Mouse (Mus musculus): Measurements from ENCODE around the gene Zfp867. TPM values are rescaled to one million over a fixed set of nuclear protein-coding genes. Genes with fewer than 3 reads are reported as not detected.

Gene Zfp867
- total and polyA plus RNA-seq, 3 experiments = 0.12 to 1.3 TPM; not detected in 1

DNA sequence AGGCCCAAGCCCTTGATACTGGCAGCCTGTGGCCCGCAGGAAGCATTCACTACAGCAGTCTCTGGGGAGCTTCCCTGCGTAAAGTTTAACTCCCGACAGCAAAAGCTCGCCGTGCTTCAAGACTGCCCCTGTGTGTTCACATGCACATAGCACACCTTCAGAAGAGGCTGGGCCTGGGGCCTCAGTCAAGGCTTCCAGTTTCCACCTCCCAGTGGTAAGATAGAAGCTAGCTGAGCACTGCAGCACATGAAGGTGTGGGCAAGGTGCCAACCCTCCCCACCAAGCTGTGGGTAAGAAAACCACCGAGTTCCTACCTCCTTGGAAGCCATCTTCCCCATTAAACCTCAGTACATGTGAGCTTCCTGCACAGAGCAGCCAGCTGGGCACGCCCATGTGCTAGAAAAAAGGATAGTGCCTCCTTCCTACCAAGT lies 46.6 kb downstream of the Zfp867 start (continued):
- TF ChIP-seq UBTF (IDR thresholded peaks at IDR 0.05; ENCODE audit: borderline replicate concordance, insufficient read depth, low read depth, low read length) = no peak
- TF ChIP-seq EP300 (IDR thresholded peaks at IDR 0.05; ENCODE audit: low read depth in 1 of 2, low read length in 2 of 2) = no peak
- TF ChIP-seq CHD2 (IDR thresholded peaks at IDR 0.05; ENCODE audit: low read length) = no peak
- TF ChIP-seq ZKSCAN1 (IDR thresholded peaks at IDR 0.05; ENCODE audit: low read depth, low read length) = no peak
- TF ChIP-seq MYC (IDR thresholded peaks at IDR 0.05; ENCODE audit: low read depth, low read length) = peak; percentile 52; the same call in 1 of the 2 replicates
- no peak for TF ChIP-seq ZC3H11A (IDR thresholded peaks at IDR 0.05; ENCODE audit: low read depth, low read length)
- no peak for TF ChIP-seq MYB (IDR thresholded peaks at IDR 0.05; ENCODE audit: low read depth, low read length)
- no peak for TF ChIP-seq ZNF384 (IDR thresholded peaks at IDR 0.05; ENCODE audit: low read depth, low read length)
- TF ChIP-seq MAZ (IDR thresholded peaks at IDR 0.05; ENCODE audit: low read depth, low read length) = no peak
- no peak for TF ChIP-seq HCFC1 (IDR thresholded peaks at IDR 0.05; ENCODE audit: low read depth, low read length)
- TF ChIP-seq USF1 (IDR thresholded peaks at IDR 0.05; ENCODE audit: low read depth, low read length) = no peak
- TF ChIP-seq MAX (IDR thresholded peaks at IDR 0.05; ENCODE audit: low read length) = no peak

DNA sequence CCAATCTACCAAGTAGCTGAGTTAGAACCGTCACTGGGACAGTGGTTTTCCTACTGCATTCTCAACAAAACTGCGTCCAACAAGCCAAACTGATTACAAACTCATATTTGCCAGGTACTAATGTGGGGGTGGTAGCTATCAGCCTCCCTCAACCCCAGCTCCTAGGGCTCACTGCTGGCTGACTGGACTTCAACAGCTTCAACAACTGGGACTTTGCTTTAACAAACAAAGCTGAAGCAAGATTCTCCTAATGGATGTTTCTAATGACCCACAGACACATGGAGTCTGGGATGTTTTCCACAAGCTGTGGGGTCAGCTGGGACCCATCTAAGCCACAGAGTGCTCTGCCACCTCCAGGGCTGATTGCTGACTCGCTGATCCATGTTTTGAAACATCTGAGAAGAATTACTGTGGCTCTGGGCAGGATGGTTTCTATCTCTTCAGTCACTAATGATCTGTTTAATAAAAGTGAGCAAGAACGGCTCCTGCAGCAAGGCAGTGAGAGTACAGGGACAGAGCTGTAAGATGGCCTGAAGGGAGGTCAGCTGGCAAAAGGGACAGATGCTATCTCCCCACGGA lies 49.2 kb downstream of the Zfp867 start:
- H3K9me3 ChIP-seq (replicated peaks; ENCODE audit: insufficient read depth, low read length) = no peaks in the 10 kb centered on the region
- DNase-seq (ENCODE audit: low read depth, low spot score) = no peak
- no peak for TF ChIP-seq ETS1 (IDR thresholded peaks at IDR 0.05; ENCODE audit: low read depth, low read length)
- no peak for TF ChIP-seq E2F4 (IDR thresholded peaks at IDR 0.05; ENCODE audit: borderline replicate concordance, low read depth, low read length)
- TF ChIP-seq UBTF (IDR thresholded peaks at IDR 0.05; ENCODE audit: borderline replicate concordance, insufficient read depth, low read depth, low read length) = no peak
- TF ChIP-seq POLR2A (IDR thresholded peaks at IDR 0.05; ENCODE audit: control insufficient read depth in 1 of 2, insufficient read depth in 1 of 2, low read depth in 1 of 2, low read length in 2 of 2, poor library complexity in 1 of 2) = no peak
- no peak for TF ChIP-seq KAT2A (conservative IDR thresholded peaks at IDR 0.05; ENCODE audit: low read depth, low read length)
- no peak for TF ChIP-seq POLR2AphosphoS5 (IDR thresholded peaks at IDR 0.05; ENCODE audit: borderline replicate concordance, low read depth, low read length)
- no peak for TF ChIP-seq MAX (IDR thresholded peaks at IDR 0.05; ENCODE audit: low read length)
- no peak for TF ChIP-seq TAL1 (IDR thresholded peaks at IDR 0.05; ENCODE audit: low read length)
- TF ChIP-seq TBP (IDR thresholded peaks at IDR 0.05; ENCODE audit: low read depth, low read length) = no peak
- no peak overlapping the region for H3K27ac ChIP-seq (ENCODE audit: control insufficient read depth, low read depth, low read length)
- no peaks in the 10 kb centered on the region for H3K79me2 ChIP-seq (ENCODE audit: control insufficient read depth, insufficient read depth, low read length, poor library complexity)
- no peaks in the 10 kb centered on the region for H3K27me3 ChIP-seq (ENCODE audit: control insufficient read depth in 1 of 2, insufficient read depth in 2 of 2, low read length in 2 of 2)
- H3K36me3 ChIP-seq (ENCODE audit: control insufficient read depth in 1 of 2, insufficient read depth in 2 of 2, low read length in 2 of 2) = peaks cover 0 to 16% of the 10 kb centered on the region in 2 experiments; a peak in 2 of 4 replicates
- no peak overlapping the region for H3K4me3 ChIP-seq (ENCODE audit: control insufficient read depth in 1 of 2, insufficient read depth in 1 of 2, low read depth in 2 of 2, low read length in 2 of 2)
- H3K9ac ChIP-seq (ENCODE audit: control insufficient read depth, low read depth, low read length, poor library complexity, severe bottlenecking) = no peak overlapping the region
- peaks cover 3 to 4% of the 10 kb centered on the region in 2 experiments; a peak in 2 of 4 replicates for H3K4me1 ChIP-seq (ENCODE audit: control insufficient read depth in 1 of 2, insufficient read depth in 2 of 2, low read length in 2 of 2)

Measured in MEL (cell line).